Mouse (Mus musculus) liver, embryonic 14.5 days (tissue): ENCODE results near the gene Ptp4a2.

ENCODE experiments used
- CTCF ChIP-seq: IDR thresholded peaks from 2 replicates; pipeline ENCODE4 v1.5.1; 2016; ENCODE audit warnings: antibody characterized with exemption, low read depth, control low read depth
- EP300 ChIP-seq: IDR thresholded peaks from 2 replicates; pipeline ENCODE4 v1.6.1; 2016; ENCODE audit warnings: antibody characterized with exemption, low read depth

- TF ChIP-seq CTCF: no peak
- TF ChIP-seq EP300: no peak
Observed at GRCm38 (mm10) chr4:129782857-129783331, 28.1 kb upstream of the Ptp4a2 start.
